Mouse (Mus musculus) thymus, adult 18-20 months (tissue): ENCODE measurements around the gene Sae1.
A peak's percentile ranks its signal among the peaks of the same experiment; 100 is the strongest.
"Not testable (repeated sequence)": the region's sequence is repeated elsewhere in the genome, so short reads cannot be mapped to it uniquely, and the experiment has no call there.

Experiments
- DNase-seq, 2 experiments: peaks; one replicate each; pipeline ENCODE4 v3.0.0; 2022; ENCODE audit warnings: mixed read lengths in 2 of 2

The Sae1 gene

DNA sequence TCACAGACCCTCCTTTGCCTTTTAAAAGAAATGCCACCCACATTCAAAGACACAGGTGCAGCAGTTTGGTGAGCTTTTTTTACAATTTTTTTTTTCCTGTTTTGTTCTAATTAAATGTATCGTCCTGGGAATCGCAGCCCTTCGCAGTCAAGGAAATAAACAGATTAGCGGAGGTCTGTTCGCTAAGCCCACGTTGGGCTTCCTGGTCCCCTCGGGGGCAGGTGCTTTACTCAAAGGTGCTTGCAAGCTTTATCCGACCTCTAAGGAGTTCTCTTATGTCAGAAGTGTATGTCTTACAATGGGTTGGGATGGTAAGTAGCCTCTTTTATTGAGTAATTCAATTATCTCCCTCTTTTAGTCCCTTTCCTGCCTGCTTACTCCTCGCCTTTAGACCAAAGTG, 14.8 kb upstream of the Sae1 start:
- peak in 1 of 2 experiments; percentile 28 for DNase-seq

DNA sequence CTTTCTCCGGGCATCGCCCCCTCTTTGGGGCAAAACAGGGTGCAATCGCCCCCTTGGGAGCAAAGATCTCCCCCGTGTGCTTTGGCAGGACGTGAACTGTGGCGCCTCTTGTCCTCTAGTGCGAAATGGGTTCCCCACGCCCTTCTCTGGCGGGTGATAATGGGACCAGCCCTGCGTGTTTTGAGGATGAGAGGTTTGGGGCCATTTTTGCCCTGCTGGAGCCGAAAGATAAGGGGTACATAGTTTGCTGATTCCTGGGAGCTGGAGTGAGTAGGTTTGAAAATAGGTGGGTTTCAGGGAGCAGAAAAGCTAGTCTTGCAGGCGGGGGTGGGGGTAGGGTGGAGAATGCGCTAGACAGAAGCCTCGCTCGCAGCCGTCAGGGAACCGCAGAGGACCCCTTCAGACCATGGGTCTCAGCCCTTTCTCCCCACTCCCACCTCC, 14.4 kb upstream of the Sae1 start:
- DNase-seq, result peak in 1 of 2 experiments; percentile 59

DNA sequence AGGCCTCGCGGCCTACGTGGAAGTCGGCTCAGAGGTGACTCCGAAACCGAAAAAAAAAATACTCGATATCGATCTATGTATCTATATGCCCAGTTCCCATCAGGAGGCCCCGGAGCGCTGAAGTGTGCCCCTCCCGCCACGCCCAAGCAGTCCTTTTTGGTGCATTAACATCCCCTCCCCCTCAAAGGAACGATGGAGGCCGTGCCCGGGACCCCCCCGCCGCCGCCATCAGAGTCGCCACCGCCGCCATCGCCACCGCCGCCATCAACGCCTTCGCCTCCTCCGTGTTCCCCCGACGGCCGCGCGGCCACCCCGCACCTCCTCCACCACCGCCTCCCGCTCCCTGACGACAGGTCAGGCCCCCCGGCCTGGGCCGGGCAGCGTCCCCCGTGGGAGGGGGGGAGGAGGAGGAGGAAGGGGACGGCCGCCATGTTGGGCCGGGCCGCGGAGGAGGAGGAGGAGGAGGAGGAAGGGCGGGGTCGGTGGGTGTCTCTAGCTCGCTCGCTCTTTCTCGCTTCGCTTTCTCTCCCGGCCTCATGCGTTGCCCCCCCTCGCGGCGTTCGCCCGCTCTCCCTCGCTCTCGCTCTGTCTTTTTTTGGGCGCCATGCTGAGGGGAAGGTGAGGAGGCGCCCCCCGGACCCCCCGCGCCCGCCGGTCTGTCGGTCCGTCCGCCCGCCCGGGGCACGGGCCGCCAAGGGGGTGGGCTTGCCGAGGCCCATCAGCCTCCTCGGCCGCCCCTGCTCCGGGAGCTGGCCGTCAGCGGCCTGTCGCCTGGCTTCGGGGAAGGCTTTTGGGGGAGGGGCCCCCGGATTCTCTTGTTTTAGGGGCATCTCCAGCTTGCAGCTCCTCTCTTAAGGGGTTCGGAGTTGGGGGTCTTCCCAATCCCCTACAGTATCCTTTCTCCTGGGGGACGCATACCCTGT, 13.3 kb upstream of the Sae1 start, which contains the start of gene Zc3h4:
Gene Zc3h4 (plus strand): TSS at position 222 of the 923 bp plus-strand sequence.
- peak; percentile 90 to 91 for DNase-seq

DNA sequence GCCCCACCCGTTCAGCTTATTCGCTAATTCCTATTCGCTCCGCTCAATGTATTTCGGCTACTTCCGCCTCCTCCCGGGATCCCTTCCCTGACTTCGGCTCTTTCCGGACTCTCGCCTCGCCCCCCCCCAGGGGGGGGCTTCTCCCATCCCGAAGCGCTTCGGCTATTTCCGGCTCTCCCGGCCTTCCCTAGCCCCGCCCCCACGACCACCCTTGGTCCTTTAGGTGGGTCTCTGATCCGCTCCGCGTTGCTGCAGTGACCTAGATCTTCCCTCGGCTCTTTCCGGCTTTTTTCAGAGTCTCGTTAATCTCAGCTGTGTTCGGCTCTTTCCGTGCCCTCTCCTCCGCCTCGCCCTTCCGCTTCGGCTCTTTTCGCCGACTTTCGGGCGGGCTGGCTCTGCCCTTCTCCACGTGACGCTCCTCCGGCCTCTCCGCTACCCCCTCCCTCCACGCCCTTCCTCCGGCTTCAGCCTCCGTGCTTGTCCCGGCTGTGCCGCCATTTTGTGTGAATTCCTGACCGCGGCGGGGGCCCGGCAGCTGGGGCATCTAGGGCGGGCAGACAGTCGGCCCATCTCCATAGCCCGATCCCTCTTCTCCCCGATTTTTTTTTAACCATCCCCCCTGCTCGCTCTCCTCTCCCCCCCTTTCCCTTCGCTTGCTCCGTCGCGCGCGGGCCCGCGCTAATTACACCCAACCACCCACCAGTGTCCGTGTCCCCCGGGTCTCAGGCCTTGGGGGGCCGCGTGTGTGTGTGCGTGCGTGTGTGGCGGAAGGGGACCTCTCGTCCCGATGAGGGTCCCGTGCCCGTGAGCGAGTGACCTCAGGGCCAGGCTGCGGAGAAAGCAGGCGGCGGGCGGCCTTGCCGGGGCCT, 12.4 kb upstream of the Sae1 start:
- DNase-seq, result peak; percentile 98 to 99

DNA sequence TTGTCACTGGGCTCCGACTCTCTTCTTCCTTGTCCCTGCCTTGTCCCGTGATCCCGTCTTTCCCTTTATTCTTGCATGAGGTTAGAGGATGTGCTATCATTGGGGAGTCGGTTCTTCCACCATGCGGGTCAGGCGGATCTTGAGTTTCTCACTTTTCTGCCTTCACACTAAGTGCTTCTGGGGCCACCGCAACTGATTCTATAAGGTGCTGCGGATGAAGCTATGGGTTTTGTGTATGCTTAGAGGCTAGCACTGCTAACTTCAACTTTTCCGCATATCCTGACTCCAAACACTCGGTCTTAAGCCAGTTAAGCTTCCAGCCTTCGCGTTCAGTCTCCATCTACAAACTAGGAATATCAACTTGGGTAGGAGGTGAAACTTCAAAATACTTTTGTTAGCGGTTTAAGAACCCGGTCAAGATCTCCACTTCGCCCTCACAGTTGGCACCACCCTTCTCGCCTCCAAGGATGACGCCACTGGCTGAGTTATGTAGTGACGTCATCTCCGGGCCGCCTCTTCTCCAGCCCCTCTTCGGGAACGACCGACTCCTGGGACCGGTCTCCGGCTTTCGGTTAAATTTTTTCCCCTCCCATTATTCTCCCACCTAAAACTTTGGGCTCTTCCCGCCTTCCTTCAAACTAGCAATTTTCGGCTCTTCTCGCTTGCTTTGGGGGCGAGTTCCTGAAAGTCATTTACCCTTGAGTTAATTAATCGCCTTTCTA, 11.7 kb upstream of the Sae1 start:
- DNase-seq, result peak; percentile 80 to 90

DNA sequence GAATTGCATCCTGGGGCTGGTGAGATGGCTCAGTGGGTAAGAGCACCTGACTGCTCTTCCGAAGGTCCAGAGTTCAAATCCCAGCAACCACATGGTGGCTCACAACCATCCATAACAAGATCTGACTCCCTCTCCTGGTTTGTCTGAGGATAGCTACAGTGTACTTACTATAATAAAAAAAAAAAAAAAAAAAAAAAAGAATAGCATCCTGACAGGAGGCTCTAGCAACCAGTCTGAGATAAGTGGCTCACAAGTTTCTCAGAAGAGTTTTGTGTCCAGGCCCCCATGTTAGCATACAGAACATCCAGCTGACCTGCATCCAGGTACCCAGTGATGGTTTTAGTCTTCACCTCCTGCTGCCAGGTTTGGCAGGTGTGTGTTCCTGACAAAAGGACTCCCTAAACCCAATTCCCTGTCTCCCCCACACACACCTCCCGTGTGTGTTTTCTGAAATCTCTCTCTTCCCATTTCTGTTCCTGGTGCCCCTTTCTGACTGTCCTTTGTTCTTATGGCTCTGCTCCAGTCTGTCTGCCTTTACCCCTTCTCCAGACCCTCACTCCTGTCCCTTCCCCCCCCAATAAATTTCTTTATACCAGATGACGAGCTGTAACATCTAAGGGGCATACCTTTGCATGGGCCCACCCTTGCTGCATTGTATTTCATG, 10.9 kb upstream of the Sae1 start:
- no peak for DNase-seq

DNA sequence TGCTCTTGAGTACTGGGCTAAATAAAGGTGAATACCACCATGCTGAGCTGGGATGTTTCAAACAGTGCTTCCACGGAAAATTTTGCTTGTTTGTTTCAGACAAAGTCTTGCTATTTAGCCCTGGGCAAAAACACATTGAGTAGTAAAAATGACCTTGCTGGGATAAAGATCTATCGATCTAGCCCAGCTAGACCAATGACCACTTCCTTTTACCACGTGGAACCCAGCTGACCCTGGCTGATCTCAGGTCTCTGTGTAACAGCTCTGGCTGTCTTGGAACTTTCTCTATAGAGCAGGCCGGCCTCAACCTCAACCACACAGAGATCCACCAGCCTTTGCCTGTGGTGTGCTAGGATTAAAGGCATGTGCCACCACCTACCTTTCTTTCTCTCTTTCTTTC, 9.9 kb upstream of the Sae1 start:
- no peak for DNase-seq

DNA sequence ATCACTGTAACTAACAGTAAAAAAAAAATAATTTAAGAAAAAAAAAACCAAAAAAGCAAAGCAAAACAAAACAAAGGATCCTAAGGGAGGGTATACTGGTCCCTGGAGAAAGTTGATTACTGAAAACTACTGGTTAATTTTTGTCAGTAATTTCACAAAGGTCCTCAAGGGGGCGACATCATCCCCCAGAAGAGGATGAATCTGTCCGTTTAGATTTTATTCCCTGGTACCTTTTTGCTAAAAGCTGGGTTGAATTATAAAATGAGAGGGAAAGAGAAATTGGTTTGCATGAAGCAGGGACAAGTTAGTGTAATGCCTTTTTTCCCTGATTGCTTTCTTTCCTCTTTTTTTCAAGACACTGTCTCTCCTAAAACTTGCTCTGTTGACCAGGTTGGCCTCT, 8.3 kb upstream of the Sae1 start:
- no peak for DNase-seq

DNA sequence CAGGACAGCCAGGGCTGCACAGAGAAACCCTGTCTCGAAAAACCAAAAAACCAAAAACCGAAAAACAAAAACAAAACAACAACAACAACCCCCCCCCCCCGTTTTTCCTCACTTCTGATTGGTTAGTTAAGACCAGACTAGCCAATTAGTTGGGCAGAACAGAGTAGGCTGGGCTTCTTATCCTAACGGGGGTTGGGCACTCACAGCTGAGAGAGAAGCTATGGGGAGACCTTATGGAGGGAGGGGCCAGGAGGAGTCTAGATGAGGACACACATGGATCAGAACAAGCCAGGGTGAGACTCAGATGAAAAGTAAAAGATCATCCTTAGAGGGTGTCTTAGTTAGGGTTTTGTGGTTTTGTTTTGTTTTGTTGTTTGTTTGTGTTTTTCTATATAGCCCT, 5.3 kb upstream of the Sae1 start:
- no peak for DNase-seq

DNA sequence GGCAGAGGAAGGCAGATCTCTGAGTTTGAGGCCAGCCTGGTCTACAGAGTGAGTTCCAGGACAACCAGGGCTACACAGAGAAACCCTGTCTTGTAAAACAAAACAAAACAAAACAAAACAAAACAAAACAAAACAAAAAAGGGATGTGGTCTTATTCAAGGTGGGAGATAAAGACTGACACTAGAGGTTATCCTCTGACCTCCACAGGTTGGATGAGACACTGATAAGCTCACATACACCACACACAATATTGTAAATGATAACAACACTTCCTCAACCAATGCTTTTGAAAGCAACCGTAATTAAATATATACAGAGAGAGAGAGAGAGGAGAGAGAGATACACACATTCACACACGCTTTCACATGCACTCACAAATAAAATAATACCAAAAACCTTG, 2.3 kb upstream of the Sae1 start:
- DNase-seq, result not testable (repeated sequence)

DNA sequence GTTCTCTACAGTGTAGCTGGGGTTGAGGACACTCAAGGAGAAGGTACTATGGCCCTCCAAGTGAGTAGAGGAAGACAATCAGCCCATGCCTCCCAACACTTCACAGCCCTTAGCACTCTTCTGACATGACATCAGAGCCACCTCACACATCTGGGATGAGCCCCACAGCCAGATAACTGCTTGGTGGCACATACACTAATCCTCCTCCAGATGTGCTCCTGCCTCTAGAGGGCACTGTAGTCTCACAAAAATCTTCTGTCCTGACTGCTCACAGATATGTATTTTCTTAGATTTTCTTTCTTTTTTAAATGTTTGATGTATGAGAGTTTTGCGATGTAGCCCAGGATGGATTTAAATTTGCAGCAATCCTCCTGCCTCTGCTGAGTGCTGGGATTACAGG, 11.1 kb downstream of the Sae1 start:
- no peak for DNase-seq

DNA sequence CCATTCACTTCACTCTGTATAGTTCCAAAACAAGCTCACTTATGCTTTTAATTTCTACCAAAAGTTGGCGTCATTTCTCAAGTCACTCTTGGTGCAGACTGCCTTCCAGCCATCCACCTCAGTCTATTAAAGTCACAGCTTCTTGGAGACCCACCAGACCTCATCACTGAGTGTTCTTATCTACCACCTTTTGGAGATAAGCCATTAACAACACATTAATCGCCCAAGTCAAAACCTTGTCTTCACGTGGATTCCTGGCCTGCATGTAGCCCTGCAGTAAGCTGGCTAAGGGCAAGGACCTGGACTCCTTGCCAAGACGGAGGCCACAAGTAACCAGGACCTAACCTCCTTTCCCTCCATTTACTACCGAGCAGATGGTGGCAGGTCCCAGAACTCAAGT, 12.6 kb downstream of the Sae1 start:
- DNase-seq, result no peak

DNA sequence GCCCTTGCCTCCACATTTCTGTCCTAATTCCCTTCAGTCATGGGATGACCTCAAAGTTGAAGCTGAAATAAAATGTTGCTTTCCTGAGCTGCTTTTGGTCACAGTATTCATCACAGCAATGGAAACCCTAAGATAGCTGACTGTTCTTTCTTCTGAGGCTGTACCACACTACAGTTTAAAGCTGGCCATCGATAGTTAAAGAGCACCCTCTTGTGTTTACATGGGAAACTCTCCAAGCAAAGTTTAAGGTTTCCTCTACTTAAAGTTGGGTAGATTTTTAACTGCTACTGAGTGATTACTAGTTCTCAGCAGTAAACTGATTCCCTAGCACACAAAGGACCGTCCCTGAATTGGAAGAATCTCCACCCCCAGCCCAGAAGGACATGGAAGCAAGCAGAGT, 13.9 kb downstream of the Sae1 start:
- no peak for DNase-seq

DNA sequence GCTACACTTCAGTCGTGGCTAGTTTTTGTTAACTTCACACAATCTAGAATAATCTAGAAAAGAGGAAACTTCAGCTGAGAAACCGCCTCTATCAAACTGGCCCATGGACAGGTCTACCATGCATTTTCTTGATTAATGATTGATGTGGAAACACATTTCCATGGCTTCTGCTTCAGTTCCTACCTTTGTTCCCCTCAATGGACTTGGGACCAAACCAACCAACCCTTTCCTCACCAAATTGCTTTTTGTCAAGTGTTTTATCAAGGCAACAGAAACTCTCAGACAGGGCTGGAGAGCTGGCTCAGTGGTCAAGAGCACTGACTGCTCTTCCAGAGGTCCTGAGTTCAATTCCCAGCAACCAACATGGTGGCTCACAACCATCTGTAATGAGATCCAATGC, 17.0 kb downstream of the Sae1 start:
- no peak for DNase-seq

DNA sequence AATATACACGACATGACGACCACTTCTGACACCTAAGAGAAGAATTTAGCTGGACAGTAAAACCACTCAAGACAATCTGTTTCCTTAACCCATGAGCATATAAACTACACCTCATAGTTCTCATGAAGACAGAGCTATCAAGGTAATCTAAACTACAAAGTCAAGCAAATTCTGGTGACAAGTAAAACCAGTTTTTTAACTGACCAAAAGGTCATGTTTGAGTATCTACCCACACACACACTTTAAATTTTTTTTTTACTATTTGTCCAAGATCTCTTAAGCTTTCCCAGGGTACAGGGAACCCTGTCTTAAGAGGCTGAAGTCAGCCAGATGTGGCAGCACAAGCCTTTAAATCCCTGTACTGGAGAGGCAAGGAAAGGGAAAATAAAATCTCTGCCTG, 18.8 kb downstream of the Sae1 start:
- DNase-seq, result no peak

DNA sequence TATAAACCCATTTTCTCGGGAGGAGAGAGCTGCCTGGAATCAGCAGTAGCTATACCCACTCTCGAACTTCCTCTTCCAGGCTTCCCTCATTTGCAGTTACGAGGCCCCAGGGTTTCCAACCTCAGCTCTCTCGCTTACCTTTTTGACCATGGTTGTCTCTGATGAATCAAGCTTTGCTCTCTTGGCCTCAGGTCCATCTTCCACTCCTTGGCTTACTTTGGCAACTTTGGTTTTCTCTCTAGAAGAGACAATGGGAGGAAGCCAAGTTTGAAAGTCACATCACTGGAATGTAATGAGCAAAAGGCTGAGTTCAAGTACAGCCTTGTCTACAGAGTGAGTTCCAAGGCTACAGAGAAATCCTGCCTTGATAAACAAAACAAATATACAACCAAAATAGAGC, 20.9 kb downstream of the Sae1 start:
- no peak for DNase-seq

DNA sequence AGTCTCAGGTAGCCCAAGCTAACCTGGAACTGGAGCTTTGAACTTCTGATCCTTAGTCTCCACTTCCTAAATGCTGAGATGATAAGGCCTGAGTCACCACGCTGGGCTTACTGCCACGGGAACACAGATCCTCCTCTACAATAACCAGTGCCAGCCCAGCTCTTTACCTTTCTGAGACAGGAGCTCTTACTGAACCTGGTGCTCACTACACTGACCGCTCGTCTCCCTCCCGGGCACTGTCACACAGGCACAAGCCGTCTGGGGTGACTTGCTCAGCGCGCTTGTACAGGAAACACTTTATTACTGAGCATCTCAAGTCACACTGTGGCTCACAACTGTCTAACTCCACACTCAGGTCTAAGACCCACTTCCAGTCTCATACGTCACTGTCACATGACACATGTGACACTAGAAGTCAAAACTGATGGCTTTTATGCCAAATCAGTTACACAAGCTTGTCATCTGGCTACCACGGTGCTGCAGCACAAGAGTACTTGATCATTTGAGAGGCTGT, 21.4 kb downstream of the Sae1 start:
- no peak for DNase-seq

DNA sequence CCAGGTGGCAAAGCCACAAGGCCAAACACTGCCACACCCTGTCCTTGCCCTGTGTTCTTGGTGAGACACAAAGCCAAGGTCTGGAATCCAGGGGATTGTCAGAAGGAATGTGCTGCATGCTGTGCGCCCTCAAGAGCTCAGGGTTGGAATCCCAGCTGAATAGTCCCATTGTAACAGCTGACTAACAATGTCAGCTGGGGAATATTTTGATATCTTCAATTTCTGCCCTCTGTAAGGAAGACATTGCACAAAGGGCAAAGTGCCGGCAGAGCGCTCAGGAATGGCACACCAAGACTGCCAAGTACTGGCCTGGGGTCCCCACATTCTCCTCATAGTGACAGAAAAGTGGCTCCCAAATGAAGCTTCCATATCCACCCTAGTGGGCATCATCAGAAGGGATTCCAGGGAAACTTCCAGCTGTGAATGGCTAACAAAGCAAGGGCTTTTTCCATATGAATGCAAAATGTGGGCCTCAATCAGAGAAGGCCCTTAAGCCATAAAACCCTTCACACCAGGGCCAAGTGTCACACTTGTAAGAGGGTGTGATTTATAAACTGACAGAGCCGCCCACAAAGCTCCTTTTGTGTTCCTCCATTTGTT, 22.6 kb downstream of the Sae1 start:
- DNase-seq, result no peak

DNA sequence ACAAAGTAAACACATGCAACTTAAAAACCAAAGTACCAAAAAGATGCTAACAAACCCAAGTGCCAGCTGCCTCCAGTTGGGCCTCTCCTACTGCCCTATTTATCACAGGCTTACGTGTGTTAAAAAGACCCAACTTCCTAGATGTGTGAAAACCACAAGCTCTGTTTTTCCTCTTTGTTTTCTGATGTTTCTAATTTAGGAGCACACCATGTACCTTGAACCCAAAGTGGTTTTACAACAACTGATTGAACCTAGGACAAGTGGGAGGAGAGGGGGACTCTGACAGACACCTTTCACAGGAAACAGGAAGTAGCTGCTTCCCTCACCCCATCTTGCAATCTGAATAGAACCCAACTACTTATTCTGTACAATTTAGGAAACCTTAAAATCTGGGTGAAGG, 23.3 kb downstream of the Sae1 start:
- peak in 1 of 2 experiments; percentile 46 for DNase-seq

DNA sequence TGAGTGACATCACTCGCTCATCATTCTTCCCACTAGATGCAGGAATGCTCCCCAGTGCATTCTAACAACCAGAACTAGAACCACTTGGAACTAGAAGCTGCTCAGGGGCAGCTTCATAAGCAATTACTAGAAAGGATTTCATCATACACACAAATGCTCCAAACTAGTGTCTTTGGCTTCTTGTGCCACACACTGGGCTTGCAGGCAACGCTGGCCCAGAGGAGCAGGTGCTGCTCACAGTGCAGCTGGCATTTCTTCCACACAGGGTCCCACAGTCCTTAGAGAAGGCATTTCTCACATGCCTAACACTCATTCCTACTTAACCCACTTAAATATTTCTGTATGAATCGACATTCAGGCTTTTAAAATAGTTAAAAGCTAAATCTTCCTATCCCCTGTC, 30.0 kb downstream of the Sae1 start:
- DNase-seq, result no peak

DNA sequence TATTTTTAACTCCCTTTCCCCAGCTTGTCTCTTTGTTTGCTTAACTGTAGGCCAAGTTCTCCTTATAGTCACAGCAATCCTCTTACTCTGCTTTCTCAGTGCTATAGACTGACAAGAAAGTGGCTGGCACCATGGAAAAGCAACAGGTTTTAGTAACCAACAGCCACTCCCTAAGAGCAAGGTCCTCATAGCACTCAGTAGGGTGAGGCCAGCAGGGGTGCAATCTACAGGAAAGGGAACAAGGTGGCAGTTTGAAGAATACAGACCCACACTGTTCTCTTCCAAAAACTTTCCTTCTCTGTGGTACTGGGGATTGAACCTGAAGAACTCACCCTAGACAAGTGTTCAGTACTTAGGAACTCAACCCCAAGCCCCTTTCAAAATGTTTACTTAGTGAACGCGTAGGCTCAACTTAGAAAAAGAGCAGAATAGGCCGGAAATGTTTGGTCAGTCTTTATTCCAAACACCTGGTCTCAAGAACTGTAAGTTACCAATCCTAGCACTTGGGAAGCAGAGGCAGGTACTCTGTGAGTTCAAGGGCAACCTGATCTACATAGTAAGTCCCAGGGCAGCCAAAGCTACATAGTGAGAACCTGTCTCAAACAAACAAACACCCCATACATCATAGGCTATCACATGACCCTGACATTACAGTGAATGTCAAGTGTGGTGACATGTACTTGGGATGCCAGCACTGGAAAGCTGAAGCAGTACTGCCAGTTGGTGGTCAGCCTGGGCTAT, 31.6 kb downstream of the Sae1 start:
- no peak for DNase-seq
